Mouse (Mus musculus): ENCODE measurements around the gene Trpm8.

DNA sequence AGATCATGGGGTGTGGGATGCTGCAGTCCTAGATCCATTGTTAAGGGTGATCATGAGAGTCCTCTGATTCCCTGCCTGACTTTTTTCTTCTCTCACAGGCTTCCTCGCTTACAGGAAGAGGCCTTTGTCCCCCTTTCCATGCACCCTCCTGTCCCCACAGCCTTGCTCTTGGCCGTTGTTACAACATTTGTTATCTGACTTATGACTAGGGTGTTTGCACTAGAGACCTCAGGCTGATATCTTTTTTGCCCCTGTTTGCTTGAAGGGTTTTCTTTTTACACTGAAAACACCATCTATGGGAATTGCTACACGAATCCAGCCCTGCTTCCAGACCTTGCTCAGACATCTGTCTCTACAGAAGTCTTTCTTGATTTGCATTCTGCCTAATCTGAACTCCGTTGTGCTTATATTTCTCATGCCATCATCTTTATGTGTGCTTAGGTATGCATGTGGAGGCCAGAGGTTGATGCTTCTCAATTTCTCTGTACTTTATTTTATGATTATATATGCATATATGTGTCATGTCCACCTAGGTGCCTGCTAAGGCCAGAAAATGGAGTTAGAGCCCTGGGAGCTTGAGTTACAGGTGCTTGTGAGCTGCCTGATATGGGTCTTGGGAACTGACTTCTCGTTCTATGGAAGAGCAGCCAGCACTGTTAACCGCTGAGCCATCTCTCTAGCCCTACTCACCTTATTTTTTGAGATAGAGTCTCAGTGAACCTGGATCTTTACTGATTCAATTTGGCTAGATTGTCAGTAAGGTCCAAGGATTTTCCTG lies 27.7 kb downstream of the Trpm8 start:
- TF ChIP-seq POLR2A (IDR thresholded peaks at IDR 0.05; ENCODE audit: extremely low read depth, insufficient read depth, low read length) (no peak), CTCF (IDR thresholded peaks at IDR 0.05; ENCODE audit: extremely low read depth, insufficient read depth, low read length) (no peak)
